Mouse (Mus musculus) ES-E14 (cell line): ENCODE data around the gene Mpv17l2.

Experiments
- CHD2 ChIP-seq: IDR thresholded peaks from 2 replicates; pipeline ENCODE4 v1.6.1; 2014; ENCODE audit warnings: mild to moderate bottlenecking, low read depth, low read length, inconsistent platforms
- MAFK ChIP-seq: IDR thresholded peaks from 2 replicates; pipeline ENCODE4 v1.6.1; 2014; ENCODE audit warnings: mild to moderate bottlenecking, low read depth, low read length, inconsistent platforms; ENCODE audit not compliant: insufficient read depth
- ZC3H11A ChIP-seq: IDR thresholded peaks from 2 replicates; pipeline ENCODE4 v1.6.1; 2012; ENCODE audit warnings: low read depth, mild to moderate bottlenecking, inconsistent platforms, low read length, borderline replicate concordance
- ZNF384 ChIP-seq: IDR thresholded peaks from 2 replicates; pipeline ENCODE4 v1.6.1; 2012; ENCODE audit warnings: low read depth, low read length, inconsistent platforms

DNA sequence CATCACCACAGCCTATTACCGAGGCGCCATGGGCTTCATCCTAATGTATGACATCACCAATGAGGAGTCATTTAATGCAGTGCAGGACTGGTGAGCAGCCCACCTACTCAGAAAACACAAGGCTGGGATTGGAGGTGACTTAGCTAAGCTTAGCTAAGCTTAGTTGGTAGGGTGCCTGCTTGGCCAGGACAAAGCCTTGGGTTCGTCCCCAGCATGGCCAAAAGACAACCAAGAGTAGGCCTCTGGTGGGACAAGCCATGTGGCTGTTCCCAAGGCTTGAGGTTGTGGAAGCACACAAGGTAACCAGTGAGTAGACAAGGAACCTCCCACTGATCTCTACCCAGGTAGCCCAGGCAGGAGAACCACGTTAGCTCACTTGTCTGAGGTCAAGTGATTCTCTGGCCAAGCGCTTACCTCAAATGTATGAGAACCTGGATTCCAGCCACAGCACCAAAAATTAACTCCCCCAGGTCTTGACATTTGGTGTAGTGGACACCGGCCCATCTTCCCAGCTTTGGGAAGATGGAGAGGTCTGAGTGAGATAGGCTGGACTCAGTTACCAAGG, 4.2 kb downstream of the Mpv17l2 start:
- no peak for TF ChIP-seq ZC3H11A
- TF ChIP-seq CHD2 = no peak
- no peak for TF ChIP-seq MAFK
- no peak for TF ChIP-seq ZNF384
